Mouse (Mus musculus): ENCODE results near the gene Cdh13.

GRCm38 (mm10) chr8:118395178-118395577 lies 111.6 kb downstream of the Cdh13 start:
- TF ChIP-seq CTCF (IDR thresholded peaks at IDR 0.05; ENCODE audit: insufficient read depth, low read length) (no peak), POLR2A (IDR thresholded peaks at IDR 0.05; ENCODE audit: borderline replicate concordance, extremely low read depth, low read depth, low read length) (no peak)
